Mouse (Mus musculus) frontal cortex, adult (tissue): Measurements from ENCODE around the gene Prkar1a.
A peak's percentile ranks its signal among the peaks of the same experiment; 100 is the strongest.
"Not testable (repeated sequence)": the region's sequence is repeated elsewhere in the genome, so short reads cannot be mapped to it uniquely, and the experiment has no call there.

ENCODE experiments used
- ATAC-seq: cut with Nextera tagmentation; 2 replicates; pipeline ENCODE4 v1.9.2; 2017; ENCODE audit warnings: mild to moderate bottlenecking, moderate library complexity, mixed read lengths; ENCODE audit not compliant: low TSS enrichment

Prkar1a gene

GRCm38 (mm10) chr11:109649206-109649605 lies at the start of gene Prkar1a:
Gene Prkar1a (plus strand): TSS chr11:109649405.
- ATAC-seq, result peak; percentile 29; the same call in 1 of the 2 replicates

- ATAC-seq, result no peak
Measured at GRCm38 (mm10) chr11:109607600-109607999, 41.6 kb upstream of the Prkar1a start.

- no peak for ATAC-seq
Measured at GRCm38 (mm10) chr11:109608976-109609625, 40.1 kb upstream of the Prkar1a start.

- no peak for ATAC-seq
Measured at GRCm38 (mm10) chr11:109610046-109610794, 39.0 kb upstream of the Prkar1a start.

- peak; percentile 33; the same call in 1 of the 2 replicates for ATAC-seq
Measured at GRCm38 (mm10) chr11:109610795-109611302, 38.4 kb upstream of the Prkar1a start.

GRCm38 (mm10) chr11:109611303-109612149 lies 37.7 kb upstream of the Prkar1a start, which contains the start of gene Wipi1:
Gene Wipi1 (minus strand): TSS chr11:109611967.
- ATAC-seq, result peak; percentile 89

GRCm38 (mm10) chr11:109612871-109613529 lies 36.2 kb upstream of the Prkar1a start:
- ATAC-seq, result no peak

- no peak for ATAC-seq
Measured at GRCm38 (mm10) chr11:109615286-109615685, 33.9 kb upstream of the Prkar1a start.

- ATAC-seq, result no peak
Measured at GRCm38 (mm10) chr11:109616352-109616751, 32.9 kb upstream of the Prkar1a start.

- ATAC-seq, result no peak
Measured at GRCm38 (mm10) chr11:109616766-109617165, 32.4 kb upstream of the Prkar1a start.

- ATAC-seq, result not testable (repeated sequence)
Measured at GRCm38 (mm10) chr11:109619055-109619454, 30.1 kb upstream of the Prkar1a start.

GRCm38 (mm10) chr11:109620356-109620755 lies 28.8 kb upstream of the Prkar1a start:
- no peak for ATAC-seq

- ATAC-seq, result peak; percentile 89
Measured at GRCm38 (mm10) chr11:109621183-109621582, 28.0 kb upstream of the Prkar1a start.

GRCm38 (mm10) chr11:109622518-109623037 lies 26.6 kb upstream of the Prkar1a start:
- peak; percentile 46 for ATAC-seq

- no peak for ATAC-seq
Measured at GRCm38 (mm10) chr11:109623238-109623637, 26.0 kb upstream of the Prkar1a start.

- ATAC-seq, result no peak
Measured at GRCm38 (mm10) chr11:109627648-109628047, 21.6 kb upstream of the Prkar1a start.

- no peak for ATAC-seq
Measured at GRCm38 (mm10) chr11:109628099-109628498, 21.1 kb upstream of the Prkar1a start.

- peak; percentile 31; the same call in 1 of the 2 replicates for ATAC-seq
Measured at GRCm38 (mm10) chr11:109629021-109629521, 20.1 kb upstream of the Prkar1a start.

- no peak for ATAC-seq
Measured at GRCm38 (mm10) chr11:109634928-109635327, 14.3 kb upstream of the Prkar1a start.

- peak; percentile 34; the same call in 1 of the 2 replicates for ATAC-seq
Measured at GRCm38 (mm10) chr11:109635871-109636395, 13.3 kb upstream of the Prkar1a start.
